Mouse (Mus musculus) adrenal gland, postnatal 25 days (tissue): ENCODE results near the gene Scfd2. TPM values are rescaled to one million over a fixed set of nuclear protein-coding genes. Genes with fewer than 3 reads are reported as not detected.

Experiments used
- DNase-seq: peaks from one replicate; pipeline ENCODE4 v3.0.0; 2021; ENCODE audit warnings: mixed read lengths
- total RNA-seq: library from RNA; stranded (reverse); gene quantifications from 2 replicates; pipeline ENCODE4 v1.2.3, GENCODE M21; 2021

The Scfd2 gene
- total RNA-seq, 1 experiment from 2014 or later = 23.3 TPM

- DNase-seq = no peak
Observed at GRCm38 (mm10) chr5:74455510-74456269, 75.9 kb downstream of the Scfd2 start.

DNA sequence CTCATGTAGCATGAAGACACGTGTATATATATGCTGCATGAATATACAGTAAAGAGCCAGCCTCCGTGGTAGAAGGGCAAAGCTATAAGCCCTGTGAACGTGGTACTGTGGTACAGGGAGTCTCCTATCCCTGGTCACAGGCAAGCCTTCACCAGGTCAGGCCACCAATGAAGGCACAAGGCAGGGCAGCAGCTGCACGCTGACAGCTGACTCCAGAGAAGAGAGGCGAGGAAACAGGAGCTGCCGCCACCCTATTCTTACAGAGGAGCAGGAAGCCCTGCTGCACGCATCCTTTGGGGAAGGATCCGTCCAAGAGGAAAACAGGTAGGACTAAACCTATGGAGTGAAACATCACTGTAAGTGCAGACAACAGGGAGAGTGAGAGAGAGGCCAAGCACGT is 76.5 kb downstream of the Scfd2 start:
- no peak for DNase-seq

DNA sequence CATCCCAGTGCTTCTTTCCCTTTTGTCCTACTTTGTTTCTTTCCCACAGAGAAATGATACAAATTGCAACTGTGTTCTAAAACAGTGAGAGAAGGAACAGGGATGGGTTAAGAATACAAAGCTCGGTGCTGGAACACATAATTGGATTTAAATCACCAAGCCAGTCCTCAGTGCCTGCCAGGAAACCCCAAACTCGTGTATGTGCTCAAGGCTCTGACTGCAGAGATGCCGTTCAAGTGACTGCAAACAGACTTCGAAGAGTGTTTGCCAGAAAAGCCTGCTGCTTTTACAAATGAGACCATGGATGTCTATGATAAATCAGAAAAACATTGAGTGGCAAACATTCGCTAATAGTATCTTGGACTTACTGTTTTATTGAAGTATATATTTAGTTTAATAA is 80.6 kb downstream of the Scfd2 start:
- no peak for DNase-seq

- no peak for DNase-seq
Observed at GRCm38 (mm10) chr5:74447517-74448334, 83.8 kb downstream of the Scfd2 start.

DNA sequence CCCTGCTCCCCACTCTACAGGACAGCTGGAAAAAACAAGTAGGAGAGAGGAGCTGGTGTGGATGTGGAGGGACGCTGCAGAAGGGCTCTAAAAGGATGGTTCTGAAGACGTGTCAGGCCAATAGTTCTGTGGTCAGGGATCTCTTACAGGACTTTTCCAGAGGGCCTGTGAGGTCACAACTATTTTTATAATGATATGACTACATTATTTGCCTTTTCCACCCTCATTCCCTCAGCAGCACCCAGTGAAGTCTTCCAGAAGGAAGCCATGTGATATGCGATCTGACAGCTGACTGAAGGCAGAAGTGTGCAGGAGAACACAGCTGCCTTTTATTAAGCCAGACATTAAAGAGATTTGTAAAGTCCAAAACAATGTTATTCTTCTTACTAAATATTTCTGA is 85.7 kb downstream of the Scfd2 start:
- DNase-seq = no peak

DNA sequence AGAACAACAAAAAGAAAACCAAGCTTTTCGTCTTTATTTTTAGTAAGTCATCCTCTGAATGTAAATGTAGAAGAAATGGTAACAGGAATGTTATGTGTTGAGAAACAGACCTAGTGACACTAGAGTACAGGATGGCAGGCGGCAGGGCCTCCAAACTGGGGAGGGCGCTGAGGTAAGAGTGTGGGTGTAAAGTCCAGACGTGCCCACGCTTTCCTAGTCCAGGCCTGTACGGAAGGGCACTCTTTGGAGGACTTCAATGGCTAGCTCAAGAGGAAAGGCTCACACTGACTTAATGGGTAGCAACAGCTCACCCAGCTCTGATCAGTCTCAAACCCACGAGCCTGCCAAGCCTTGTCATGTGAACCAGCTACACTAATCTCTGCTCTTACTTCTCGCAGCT is 93.2 kb downstream of the Scfd2 start:
- no peak for DNase-seq

DNA sequence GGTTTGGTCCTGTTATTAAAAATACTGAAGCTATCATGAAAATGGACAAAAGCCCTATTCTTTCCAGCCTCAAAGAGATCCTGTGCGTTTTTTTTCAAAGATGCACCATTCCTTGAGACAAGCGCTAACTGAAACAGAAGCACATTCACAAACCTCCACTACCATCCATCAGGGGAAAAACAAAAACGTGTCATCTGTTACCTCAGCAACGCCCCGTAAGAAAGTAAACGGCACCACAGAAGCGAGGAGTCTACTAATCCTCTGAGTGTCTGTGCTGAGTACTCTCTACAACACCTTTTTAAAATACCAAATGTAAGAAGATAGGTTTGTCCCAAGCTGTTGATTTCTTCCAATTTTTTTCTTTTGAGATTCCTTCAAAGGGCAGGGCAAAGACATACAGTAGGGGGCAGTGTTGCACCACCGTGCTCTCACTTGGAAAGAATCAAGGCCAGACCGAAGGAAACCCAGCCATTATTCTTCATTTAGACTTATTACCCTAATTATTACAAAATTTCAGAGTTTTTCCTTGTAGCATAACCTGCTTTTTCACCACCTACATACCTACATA is 97.9 kb downstream of the Scfd2 start:
- DNase-seq = peak; percentile 73

- no peak for DNase-seq
Observed at GRCm38 (mm10) chr5:74432879-74433539, 98.5 kb downstream of the Scfd2 start.

DNA sequence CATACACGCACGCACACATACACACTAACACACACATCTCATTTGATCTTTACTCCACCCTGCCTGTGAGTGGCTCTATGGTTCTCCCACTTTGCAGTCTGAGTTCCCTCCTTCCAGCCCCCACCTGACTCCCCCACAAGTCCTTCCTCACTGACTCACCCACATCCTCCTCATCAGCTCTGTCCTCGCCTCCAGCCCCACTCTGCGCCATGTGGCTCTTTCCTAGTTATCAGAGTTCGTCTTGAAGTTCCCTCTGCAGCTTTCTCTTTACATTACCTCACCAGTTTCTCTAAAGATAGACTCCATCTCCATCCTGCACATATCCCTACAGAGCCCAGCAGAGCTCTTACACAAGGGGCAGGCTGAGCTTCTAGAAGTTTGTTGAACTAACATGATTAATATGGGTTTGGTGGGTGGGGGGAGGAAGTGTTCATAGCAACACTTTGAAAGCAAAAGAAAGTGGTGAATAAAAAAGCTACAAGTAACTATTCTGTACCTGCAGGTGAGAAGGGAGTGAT is 110.9 kb downstream of the Scfd2 start:
- DNase-seq = no peak

DNA sequence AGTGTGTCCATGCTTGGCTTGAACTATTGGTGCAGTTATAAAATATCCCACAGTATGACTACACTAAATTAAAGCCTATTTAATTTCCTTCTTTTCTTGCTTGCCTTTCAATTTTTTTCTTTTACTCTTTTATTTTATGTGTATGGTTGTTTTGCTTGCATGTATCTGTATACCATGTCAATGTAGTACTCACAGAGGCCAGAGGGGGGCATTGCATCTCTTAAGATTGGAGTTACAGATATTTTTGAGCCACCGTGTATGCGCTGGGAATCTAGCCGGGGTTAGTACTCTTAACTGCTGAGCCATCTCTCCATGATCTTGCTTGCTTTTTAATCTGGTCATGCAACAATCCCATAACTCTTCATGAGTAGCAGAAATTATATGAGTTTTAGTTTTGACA is 119.0 kb downstream of the Scfd2 start:
- DNase-seq = no peak

DNA sequence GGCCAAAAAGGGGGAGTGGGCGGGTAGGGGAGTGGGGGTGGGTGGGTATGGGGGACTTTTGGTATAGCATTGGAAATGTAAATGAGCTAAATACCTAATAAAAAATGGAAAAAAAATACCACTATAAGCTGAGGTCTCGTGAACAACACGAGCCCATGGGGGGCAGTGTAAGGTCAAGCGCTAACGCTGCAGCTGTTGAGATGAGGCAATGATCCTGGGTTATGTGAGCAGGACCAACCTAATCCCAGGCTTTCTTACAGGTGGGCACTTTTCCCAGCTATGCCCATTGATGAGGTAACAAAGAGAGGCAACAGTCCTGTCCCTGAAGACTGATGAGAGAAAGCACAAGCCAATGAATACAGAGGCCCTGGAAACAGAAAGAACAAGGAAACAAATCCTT is 126.7 kb downstream of the Scfd2 start:
- no peak for DNase-seq

- no peak for DNase-seq
Observed at GRCm38 (mm10) chr5:74404083-74404482, 127.5 kb downstream of the Scfd2 start.

GRCm38 (mm10) chr5:74402626-74403025 is 128.9 kb downstream of the Scfd2 start:
- no peak for DNase-seq

GRCm38 (mm10) chr5:74391806-74392205 is 139.8 kb downstream of the Scfd2 start:
- DNase-seq = no peak

- DNase-seq = no peak
Observed at GRCm38 (mm10) chr5:74391346-74391745, 140.2 kb downstream of the Scfd2 start.

DNA sequence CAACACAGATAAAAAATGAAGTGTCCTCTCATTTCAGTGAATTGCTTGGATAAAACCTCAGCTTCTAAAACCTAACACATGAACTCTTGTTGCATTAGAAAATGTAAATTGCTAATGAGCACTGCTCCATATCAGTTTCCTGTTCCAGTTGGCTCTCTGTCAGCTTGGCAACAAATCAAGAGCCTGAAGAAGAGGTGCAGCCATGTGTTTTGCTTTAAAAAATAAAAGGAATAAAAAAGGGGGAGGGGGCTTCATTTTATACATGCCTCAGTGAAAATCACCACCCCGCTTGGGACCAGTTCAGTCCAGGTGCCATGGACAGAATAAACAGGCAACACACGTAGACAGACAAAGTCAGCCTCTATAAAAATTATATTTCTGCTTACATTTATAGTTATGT is 142.7 kb downstream of the Scfd2 start:
- no peak for DNase-seq

DNA sequence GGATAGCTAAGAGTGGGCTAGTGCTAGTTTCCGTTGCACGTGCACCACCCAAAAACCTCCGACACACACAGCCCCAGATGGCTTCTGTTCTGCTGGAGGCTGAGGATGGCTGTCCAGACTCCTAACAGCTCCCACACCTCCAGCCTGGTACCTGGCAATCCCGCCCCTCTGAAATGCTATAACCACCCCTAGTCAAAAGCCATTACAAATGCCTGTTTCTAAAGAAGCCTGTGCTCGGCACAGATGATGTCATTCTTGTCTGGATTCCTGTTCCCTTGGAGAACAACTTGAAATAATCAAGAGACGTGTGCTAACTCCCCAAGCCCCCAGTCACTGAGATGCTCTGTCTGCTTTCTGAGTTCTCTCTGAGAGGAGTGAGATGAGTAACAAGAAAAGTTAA is 143.5 kb downstream of the Scfd2 start:
- DNase-seq = no peak

DNA sequence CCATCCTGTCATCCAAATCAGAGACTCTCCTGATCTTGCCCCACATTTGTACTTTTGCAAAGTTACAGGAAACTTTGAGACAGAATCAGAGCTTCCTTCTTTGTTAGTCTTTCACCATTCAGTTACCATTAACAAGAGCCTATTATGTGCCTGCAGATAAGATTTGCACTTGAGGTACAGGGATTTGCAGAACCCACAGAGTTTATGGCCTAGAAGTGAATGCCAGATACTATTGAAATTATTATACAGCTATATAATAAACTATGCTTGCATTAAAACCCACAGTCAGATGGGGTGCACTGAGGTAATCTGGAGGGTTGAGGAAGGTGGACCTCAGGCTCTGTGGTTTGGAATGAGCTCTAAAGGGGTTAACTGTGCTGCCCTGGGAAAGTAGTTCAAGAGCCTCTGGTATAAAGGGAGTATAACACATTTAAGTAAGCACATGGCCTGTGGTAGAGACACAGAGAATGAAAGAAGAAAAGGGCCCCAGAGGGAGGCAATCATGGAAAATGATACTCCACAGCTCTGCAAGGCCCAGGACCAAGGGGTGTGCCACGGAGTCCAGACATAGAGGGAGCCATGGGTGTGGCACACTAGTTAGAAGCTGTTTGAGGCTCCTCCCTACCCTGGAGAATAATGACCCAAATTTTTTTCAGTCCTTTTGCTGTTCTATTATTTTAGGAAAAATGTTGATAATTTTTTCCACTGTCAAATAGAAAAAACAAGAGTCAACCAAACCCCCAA is 144.2 kb downstream of the Scfd2 start:
- no peak for DNase-seq

GRCm38 (mm10) chr5:74380045-74380444 is 151.5 kb downstream of the Scfd2 start:
- no peak for DNase-seq

DNA sequence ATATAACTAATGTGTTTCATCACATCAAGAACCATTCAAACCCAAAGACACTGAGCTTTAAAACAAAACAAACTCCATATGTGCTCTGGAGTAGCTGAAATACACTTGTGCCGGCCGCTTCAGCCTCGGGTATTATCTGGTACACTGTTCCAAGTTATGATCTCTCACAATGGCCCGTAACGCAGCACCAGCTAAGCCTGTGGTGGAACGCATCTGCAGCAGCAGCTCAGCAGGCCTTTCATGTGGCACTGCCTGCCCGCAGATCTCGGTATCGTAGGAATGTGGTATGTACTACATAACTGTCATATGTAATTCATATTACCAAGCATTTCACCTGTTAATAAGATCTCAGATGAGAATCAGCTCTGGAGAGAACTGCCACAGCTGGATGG is 164.9 kb downstream of the Scfd2 start:
- no peak for DNase-seq

DNA sequence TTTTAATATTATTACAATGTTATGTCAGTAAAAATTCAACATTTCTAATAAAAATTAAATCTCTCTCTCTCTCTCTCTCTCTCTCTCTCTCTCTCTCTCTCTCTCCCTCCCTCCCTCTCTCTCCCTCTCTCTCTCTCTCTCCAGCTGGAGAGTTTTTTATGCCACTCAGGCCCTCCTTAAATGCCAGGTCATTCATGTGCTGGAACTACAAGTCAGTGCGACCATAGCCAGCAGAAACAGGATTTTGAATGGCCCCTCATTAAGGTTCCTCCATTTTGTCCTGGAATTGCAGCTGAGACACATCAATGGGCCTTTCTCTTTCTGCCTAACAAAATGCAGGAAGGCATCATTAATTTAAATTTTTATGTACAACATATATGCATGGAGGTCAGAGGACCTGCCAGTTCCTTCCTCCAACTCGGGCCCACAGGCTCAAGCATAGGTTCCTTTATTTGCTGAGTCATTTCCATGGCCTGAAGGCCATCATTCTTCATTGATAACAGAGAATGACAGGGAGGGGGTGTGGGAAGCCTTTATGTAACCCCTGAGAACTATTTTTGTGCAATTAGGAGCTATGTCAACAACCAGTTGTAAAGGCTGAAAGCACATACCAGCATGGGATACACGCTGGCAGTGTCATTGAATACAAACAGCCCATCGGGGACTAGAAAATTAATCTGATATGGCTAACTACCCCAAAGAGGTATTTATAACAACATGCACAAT is 165.4 kb downstream of the Scfd2 start:
- DNase-seq = no peak
